Mouse (Mus musculus): ENCODE measurements around the gene Rreb1. TPM values are rescaled to one million over a fixed set of nuclear protein-coding genes. Genes with fewer than 3 reads are reported as not detected.
A peak's percentile ranks its signal among the peaks of the same experiment; 100 is the strongest.

Gene Rreb1
- total RNA-seq, 2 experiments from 2014 or later = 41.9 to 61.8 TPM

GRCm38 (mm10) chr13:37936351-37936750 lies 158.2 kb downstream of the Rreb1 start:
- DNase-seq (ENCODE audit: extremely low spot score in 1 of 2, low spot score in 1 of 2) = no peak

DNA sequence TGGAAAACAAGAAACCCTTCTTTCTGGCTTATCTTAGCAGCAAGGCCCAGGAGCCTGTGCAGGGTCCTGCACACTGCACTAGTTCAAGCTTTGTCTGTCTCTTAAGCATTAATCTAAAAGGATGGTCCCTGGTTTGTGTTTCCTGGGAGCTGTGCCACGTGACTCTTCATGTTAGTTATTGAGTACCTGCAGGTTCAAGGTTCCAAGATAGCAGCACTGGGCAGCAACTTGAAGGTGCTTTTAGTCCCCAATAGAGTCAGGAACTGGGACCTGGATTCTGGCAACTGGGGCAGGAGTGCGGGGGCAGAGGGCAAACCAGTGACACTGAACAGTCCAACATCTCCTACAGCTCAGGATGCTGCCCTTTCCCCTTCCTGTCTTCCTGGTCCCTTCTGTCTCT lies 162.0 kb downstream of the Rreb1 start:
- no peak for DNase-seq (ENCODE audit: extremely low spot score in 1 of 2, low spot score in 1 of 2)

DNA sequence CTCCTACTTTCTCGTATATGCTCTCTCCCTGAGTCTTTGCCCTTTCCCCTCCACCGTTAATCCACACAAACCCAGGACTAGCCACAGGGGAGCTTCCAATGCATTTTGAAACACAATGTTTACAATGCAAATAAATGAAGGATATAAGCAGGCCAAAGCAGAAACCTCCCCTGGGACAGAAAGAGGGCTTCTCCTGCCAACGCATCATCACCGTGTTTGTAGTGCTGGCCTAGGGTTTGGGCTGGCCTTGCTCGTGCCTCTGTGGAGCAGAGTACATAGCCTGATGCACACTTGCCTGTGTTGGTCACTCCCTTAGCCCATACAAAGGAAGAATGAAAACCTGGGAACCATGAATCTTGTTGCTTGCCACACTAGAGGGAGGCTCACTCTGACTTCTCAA lies 162.4 kb downstream of the Rreb1 start:
- no peak for DNase-seq (ENCODE audit: extremely low spot score in 1 of 2, low spot score in 1 of 2)

DNA sequence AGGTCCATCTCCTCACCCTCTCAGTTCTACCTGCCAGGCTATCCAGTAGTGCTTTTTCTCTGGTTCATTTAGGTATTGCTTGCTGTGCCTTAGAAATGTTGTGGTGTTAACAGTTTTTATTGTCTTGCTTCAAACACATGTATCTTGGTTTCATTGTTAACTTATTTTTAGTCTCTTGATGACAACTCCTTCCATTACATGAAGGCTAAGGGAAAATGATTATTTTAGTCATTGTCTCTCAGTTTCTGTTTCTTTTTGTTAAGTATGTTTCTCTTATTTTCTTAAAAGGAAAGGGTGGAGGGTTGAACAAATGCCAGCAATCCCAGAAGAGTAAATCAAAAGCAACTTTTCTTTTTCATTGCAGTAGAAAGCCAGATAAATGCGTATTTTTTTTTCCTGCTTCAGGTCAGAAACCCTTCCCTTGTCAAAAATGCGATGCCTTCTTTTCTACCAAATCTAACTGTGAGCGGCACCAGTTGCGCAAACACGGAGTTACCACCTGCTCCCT lies 163.0 kb downstream of the Rreb1 start:
- DNase-seq (ENCODE audit: extremely low spot score in 1 of 2, low spot score in 1 of 2) = no peak

DNA sequence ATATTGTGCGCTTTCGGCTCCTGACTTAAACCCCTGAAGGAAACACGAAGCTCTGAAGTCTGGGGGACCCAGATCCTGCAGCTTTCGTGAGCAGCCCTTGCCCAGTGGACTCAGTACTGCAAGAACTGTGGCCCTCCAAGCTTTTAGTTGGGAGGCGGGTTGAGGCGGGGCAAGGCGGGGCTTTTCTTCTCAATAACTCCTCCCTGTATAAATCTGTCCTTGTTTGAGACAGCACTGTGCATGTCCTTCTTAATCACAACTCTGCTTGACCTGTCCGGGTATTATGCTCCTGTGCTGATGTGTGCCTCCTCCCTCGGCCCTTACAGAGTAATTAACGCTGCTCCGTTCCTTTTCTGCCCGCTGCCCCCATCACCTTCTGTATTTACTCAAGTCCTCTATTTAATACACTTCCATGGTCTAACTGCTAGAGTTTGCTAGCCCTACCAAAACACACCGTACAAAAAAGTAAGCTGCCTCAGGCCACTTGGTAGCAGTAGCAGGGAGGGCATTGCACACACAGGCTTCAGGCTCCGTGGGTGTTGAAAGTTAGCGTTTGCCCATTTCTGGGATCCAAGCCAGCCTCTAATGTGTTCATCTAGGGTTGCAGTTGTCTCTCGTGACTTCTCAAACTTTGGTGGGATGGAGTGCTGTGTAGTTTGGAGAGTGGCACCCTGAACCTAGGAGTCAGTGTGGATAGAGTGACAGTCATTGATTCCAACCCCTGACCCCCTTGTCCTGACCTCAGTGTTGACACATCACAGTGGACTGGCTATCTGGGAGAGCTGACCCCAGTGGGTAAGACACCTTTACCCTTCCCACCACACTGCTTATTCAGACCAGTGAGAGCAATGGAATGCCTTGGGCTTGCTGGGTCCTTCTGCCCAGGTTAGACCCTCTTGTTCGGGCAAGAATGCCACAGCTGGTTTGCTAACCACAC lies 164.0 kb downstream of the Rreb1 start:
- DNase-seq (ENCODE audit: extremely low spot score in 1 of 2, low spot score in 1 of 2) = no peak

DNA sequence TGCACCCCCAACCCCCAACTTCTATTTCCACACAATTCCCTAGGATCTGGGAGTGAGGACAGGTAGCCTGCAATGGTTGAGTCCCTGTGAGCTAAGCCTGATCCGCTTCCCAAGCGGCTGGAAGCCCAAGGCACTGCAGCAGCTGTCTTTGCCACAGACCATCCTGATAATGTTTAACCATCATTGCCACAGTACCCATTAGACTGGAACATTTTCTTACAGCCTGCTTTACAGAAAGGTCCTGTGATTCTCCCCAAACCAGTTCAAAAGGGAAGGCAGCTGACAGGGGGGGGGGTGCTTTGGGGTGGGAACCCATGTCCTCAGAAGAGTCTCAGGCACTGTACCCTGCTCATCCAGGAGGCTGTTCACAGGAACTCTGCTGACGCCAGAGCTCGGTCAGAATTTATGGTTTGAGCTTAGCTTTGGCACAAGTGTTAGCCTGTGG lies 164.7 kb downstream of the Rreb1 start:
- DNase-seq (ENCODE audit: extremely low spot score in 1 of 2, low spot score in 1 of 2) = no peak

- no peak for DNase-seq (ENCODE audit: extremely low spot score in 1 of 2, low spot score in 1 of 2)
Observed at GRCm38 (mm10) chr13:37943466-37943865, 165.3 kb downstream of the Rreb1 start.

- DNase-seq (ENCODE audit: extremely low spot score in 1 of 2, low spot score in 1 of 2) = no peak
Observed at GRCm38 (mm10) chr13:37944306-37944705, 166.1 kb downstream of the Rreb1 start.

DNA sequence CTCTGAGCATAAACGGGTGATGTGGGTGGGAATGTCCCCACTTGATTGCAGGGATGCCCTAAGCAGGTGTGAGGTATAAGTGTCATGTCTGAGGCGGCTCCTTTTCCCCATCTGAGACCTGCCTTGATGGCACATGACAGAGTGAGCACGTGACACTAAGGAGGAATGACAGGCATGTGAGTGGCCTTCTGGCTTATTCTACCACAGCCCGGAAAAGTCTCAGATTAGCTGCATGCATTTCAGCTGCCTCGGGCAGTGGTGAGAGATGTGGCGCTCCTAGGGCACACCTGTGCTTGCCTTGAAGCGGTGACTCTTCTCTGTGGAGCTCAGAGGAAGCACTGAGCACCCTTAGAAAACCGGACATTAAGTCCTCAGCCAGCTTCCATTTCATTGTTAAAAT lies 167.2 kb downstream of the Rreb1 start:
- DNase-seq (ENCODE audit: extremely low spot score in 1 of 2, low spot score in 1 of 2) = no peak

DNA sequence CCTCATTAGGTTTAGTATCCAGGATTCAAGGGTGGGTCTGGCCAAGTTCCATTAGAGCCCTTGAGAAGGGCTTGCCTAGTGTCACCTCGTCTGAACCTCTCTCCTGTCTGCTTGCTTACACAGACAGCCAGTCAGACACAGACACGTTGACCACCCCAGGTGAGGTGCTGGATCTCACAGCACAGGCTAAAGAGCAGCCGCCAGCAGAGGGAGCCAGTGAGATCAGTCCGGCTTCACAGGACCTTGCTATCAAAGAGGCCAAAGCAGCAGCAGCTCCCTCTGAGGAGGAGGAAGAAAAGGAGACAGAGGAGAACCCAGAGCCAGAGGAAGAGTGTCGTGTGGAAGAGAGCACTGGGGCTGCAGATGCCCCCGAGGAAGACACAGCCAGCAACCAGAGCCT lies 168.5 kb downstream of the Rreb1 start:
- DNase-seq (ENCODE audit: extremely low spot score in 1 of 2, low spot score in 1 of 2) = peak; percentile 76 to 95

- DNase-seq (ENCODE audit: extremely low spot score in 1 of 2, low spot score in 1 of 2) = no peak
Observed at GRCm38 (mm10) chr13:37952981-37953380, 174.8 kb downstream of the Rreb1 start.

- no peak for DNase-seq (ENCODE audit: extremely low spot score in 1 of 2, low spot score in 1 of 2)
Observed at GRCm38 (mm10) chr13:37954318-37954717, 176.1 kb downstream of the Rreb1 start.

DNA sequence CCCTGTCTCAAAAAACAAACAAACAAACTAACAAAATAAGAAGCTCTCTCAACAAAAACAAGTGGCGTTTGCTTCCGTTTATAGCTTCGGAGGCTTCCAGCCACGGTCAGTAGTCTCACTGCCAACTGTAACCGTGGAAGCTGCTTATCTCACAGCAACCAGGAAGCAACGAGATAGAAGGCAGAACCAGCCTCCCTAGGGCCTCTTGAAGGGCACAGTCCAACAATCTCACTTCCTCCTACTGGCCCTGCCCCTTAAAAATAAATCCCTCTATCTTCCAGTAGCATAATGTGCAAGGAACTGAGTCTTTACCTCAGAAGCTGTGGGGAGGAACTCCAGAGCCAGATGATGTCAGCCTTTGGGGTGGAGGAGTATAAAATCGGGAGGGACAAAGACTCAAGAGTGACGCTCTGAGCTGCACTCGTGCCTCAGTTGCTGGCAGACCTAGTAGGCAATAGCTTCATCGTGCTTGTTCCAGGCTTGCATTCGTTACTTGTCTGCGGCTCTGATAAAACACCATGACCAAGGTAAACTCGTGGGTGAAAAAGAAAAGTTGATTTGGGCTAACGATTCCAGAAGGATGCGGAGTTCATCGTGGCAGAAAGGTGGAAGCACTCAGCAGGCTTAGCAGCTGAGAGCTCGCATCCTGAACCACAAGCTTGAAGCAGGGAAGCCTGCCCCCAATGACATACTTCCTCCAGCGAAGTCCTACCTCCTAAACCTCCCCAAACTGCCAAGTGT lies 180.5 kb downstream of the Rreb1 start:
- DNase-seq (ENCODE audit: extremely low spot score in 1 of 2, low spot score in 1 of 2) = no peak

GRCm38 (mm10) chr13:37959239-37959907 lies 181.2 kb downstream of the Rreb1 start:
- DNase-seq (ENCODE audit: extremely low spot score in 1 of 2, low spot score in 1 of 2) = no peak

- DNase-seq (ENCODE audit: extremely low spot score in 1 of 2, low spot score in 1 of 2) = no peak
Observed at GRCm38 (mm10) chr13:37959936-37960335, 181.7 kb downstream of the Rreb1 start.

- DNase-seq (ENCODE audit: extremely low spot score in 1 of 2, low spot score in 1 of 2) = no peak
Observed at GRCm38 (mm10) chr13:37962541-37962940, 184.3 kb downstream of the Rreb1 start.

DNA sequence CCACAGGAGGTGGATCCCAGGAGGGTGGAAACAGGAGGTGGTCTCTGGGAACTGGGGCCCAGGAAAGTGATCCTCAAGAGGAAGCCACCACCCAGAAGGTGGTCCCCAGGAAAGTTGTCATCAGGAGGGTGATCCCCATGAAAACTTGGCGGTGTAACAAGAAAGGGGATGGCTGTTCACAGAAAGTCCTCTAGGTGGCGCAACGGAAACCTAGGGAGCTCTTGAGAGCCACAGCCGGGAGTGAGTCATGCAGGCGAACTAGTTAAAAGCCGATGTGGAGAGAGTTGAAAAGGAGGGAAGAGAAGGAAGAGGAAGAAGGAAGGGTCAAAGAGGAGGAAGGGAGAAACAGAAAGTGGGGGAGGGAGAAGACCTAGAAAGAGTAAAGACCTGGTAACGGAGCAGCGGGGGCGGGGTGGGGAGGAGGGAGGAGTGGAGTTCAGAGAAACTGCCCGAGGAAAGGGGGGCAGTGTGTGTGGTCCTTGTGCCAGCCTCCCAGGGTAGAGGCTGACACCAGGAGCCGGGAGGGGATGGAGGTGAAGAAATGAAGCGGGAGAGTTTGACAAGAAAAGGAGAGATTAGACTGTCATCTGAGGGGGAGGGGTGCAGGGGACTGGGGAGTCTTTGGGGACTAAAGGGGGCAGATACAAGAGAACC lies 185.3 kb downstream of the Rreb1 start:
- peak in 1 of 2 experiments; percentile 73 for DNase-seq (ENCODE audit: extremely low spot score in 1 of 2, low spot score in 1 of 2)

DNA sequence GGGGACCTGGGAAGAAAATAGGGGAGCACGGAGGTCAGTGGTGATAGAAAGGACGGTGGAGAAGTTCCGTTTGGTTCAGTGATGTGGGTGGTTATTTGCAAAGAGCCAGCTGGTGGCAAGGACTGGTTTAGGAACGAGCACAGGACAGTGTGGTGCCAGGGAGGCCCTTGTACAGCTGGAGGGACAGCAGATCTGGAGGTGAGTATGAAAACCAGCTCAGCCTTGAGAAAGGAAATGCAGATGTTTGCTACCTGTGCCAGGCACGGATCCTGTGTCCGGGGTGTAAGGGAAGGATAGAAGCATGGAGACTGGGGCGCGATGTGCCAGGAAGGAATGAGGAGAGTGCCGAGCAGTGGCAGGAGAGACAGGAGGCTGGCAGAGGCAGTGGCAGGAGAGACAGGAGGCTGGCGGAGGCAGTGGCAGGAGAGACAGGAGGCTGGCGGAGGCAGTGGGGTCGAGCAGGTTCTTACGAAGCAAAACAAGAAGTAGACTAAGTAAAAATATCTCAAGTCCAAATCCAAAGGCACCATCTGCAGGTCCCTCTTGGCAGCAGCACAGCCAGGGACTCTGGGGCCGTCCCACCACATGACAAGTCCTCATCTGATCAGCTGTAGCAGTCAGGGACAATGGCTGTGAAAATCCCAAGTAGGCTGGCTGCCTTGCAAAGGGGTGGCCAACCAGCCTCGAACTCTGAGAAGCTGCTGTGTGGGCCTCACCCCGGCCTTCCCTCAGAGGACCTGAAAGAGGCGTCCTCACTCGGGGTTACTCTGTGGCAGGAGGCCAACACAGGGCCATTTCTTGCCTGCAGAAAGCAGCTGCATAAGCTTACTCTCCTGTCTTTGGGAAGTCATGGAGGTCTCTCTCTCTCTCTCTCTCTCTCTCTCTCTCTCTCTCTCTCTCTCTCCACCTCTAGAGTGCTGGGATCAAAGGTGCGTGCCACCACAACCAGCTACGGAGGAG lies 186.2 kb downstream of the Rreb1 start:
- DNase-seq (ENCODE audit: extremely low spot score in 1 of 2, low spot score in 1 of 2) = no peak

Data from layer of hippocampus, postnatal 25 days (tissue).